Mouse (Mus musculus) CH12.LX (cell line): ENCODE measurements around the gene Rmdn2. TPM values are rescaled to one million over a fixed set of nuclear protein-coding genes. Genes with fewer than 3 reads are reported as not detected.

Source experiments
- DNase-seq: peaks from one replicate; pipeline ENCODE4 v3.0.0-alpha.2; 2013; ENCODE audit errors: extremely low read depth
- H3K27ac ChIP-seq: 2 replicates; pipeline ENCODE4 v1.5.1; 2012; ENCODE audit warnings: low read depth, mild to moderate bottlenecking, control low read depth, moderate library complexity; ENCODE audit not compliant: insufficient read depth
- H3K27me3 ChIP-seq: replicated peaks from 2 replicates; pipeline ENCODE3; 2012; ENCODE audit warnings: inconsistent platforms
- H3K36me3 ChIP-seq, 2 experiments: replicated peaks in 1 of 2; 2 replicates each; pipeline versions ENCODE3 to v1.6.1; 2012; ENCODE audit warnings: inconsistent platforms in 1 of 2, low read length in 1 of 2, mild to moderate bottlenecking in 1 of 2, mixed read lengths in 1 of 2, moderate library complexity in 1 of 2; ENCODE audit not compliant: control insufficient read depth in 1 of 2, insufficient read depth in 1 of 2
- H3K4me1 ChIP-seq, 2 experiments: 2 replicates each; pipeline ENCODE4 v1.6.1; 2012; ENCODE audit warnings: inconsistent platforms in 1 of 2, moderate library complexity in 1 of 2; ENCODE audit not compliant: insufficient read depth in 2 of 2, control insufficient read depth in 1 of 2
- H3K4me2 ChIP-seq: 2 replicates; pipeline ENCODE4 v1.6.1; 2012; ENCODE audit warnings: low read depth, mild to moderate bottlenecking, control low read depth; ENCODE audit not compliant: poor library complexity, insufficient read depth, severe bottlenecking
- H3K4me3 ChIP-seq, 3 experiments: fragments of 150-350 bp in 1 of 3; sonication (generic) in 1 of 3; replicated peaks in 1 of 3; 2 replicates each; pipeline versions ENCODE3 to v1.5.1; 2011 to 2012; ENCODE audit warnings: low read depth in 2 of 3, low read length in 2 of 3, mild to moderate bottlenecking in 2 of 3, moderate library complexity in 2 of 3, control low read depth in 1 of 3, improper control_type of control experiment in 1 of 3, inconsistent platforms in 1 of 3, mixed read lengths in 1 of 3; ENCODE audit not compliant: poor library complexity in 1 of 3
- H3K79me2 ChIP-seq: replicated peaks from 2 replicates; pipeline ENCODE4 v1.6.1; 2012; ENCODE audit warnings: mild to moderate bottlenecking, moderate library complexity; ENCODE audit not compliant: control insufficient read depth, poor library complexity, insufficient read depth, severe bottlenecking; ENCODE audit errors: extremely low read depth
- H3K9ac ChIP-seq: 2 replicates; pipeline ENCODE4 v1.6.1; 2012; ENCODE audit warnings: low read depth, mild to moderate bottlenecking, control low read depth, moderate library complexity; ENCODE audit not compliant: insufficient read depth
- H3K9me3 ChIP-seq: replicated peaks from 2 replicates; pipeline ENCODE3; 2012; ENCODE audit warnings: low read length, inconsistent platforms, mixed read lengths
- BHLHE40 ChIP-seq: IDR thresholded peaks from 2 replicates; pipeline ENCODE4 v1.6.1; 2011; ENCODE audit warnings: mild to moderate bottlenecking, low read depth, low read length, improper control_type of control experiment
- CHD1 ChIP-seq: IDR thresholded peaks from 2 replicates; pipeline ENCODE4 v1.6.1; 2012; ENCODE audit warnings: low read depth, low read length, improper control_type of control experiment, inconsistent platforms
- CHD2 ChIP-seq: IDR thresholded peaks from 2 replicates; pipeline ENCODE4 v1.6.1; 2011; ENCODE audit warnings: low read length, improper control_type of control experiment
- E2F4 ChIP-seq: IDR thresholded peaks from 2 replicates; pipeline ENCODE4 v1.6.1; 2011; ENCODE audit warnings: low read depth, low read length, improper control_type of control experiment; ENCODE audit not compliant: insufficient replicate concordance
- ELF1 ChIP-seq: IDR thresholded peaks from 2 replicates; pipeline ENCODE4 v1.6.1; 2014; ENCODE audit warnings: low read depth, mild to moderate bottlenecking, inconsistent platforms, low read length, improper control_type of control experiment
- GABPA ChIP-seq: IDR thresholded peaks from 2 replicates; pipeline ENCODE4 v1.6.1; 2012; ENCODE audit warnings: low read depth, low read length, improper control_type of control experiment, inconsistent platforms; ENCODE audit not compliant: insufficient replicate concordance
- IRF4 ChIP-seq: IDR thresholded peaks from 2 replicates; pipeline ENCODE4 v1.6.1; 2014; ENCODE audit warnings: low read depth, mild to moderate bottlenecking, inconsistent platforms, low read length, improper control_type of control experiment
- KAT2A ChIP-seq: IDR thresholded peaks from 2 replicates; pipeline ENCODE4 v1.6.1; 2012; ENCODE audit warnings: low read length, improper control_type of control experiment, inconsistent platforms; ENCODE audit not compliant: insufficient replicate concordance
- MAFK ChIP-seq: IDR thresholded peaks from 2 replicates; pipeline ENCODE4 v1.6.1; 2011; ENCODE audit warnings: low read length, improper control_type of control experiment; ENCODE audit not compliant: insufficient replicate concordance
- MAX ChIP-seq: IDR thresholded peaks from 2 replicates; pipeline ENCODE4 v1.6.1; 2011; ENCODE audit warnings: low read length, improper control_type of control experiment
- MAZ ChIP-seq: IDR thresholded peaks from 2 replicates; pipeline ENCODE4 v1.6.1; 2012; ENCODE audit warnings: low read depth, mild to moderate bottlenecking, inconsistent platforms, low read length, improper control_type of control experiment, moderate library complexity
- MEF2A ChIP-seq: IDR thresholded peaks from 2 replicates; pipeline ENCODE4 v1.6.1; 2014; ENCODE audit warnings: low read depth, mild to moderate bottlenecking, inconsistent platforms, low read length, improper control_type of control experiment, borderline replicate concordance
- MXI1 ChIP-seq: IDR thresholded peaks from 2 replicates; pipeline ENCODE4 v1.6.1; 2011; ENCODE audit warnings: mild to moderate bottlenecking, low read depth, low read length, improper control_type of control experiment
- NRF1 ChIP-seq: IDR thresholded peaks from 2 replicates; pipeline ENCODE4 v1.6.1; 2014; ENCODE audit warnings: low read depth, mild to moderate bottlenecking, inconsistent platforms, low read length, improper control_type of control experiment, moderate library complexity
- PAX5 ChIP-seq: IDR thresholded peaks from 2 replicates; pipeline ENCODE4 v1.6.1; 2012; ENCODE audit warnings: low read length, inconsistent platforms, mixed read lengths
- POLR2AphosphoS2 ChIP-seq: IDR thresholded peaks from 2 replicates; pipeline ENCODE4 v1.6.1; 2011; ENCODE audit warnings: low read depth, low read length, improper control_type of control experiment
- RAD21 ChIP-seq: IDR thresholded peaks from 2 replicates; pipeline ENCODE4 v1.6.1; 2011; ENCODE audit warnings: low read depth, mild to moderate bottlenecking, low read length, improper control_type of control experiment, moderate library complexity
- RCOR1 ChIP-seq: conservative IDR thresholded peaks from 2 replicates; pipeline ENCODE4 v1.6.1; 2012; ENCODE audit warnings: low read depth, mild to moderate bottlenecking, inconsistent platforms, low read length, improper control_type of control experiment
- SIN3A ChIP-seq: IDR thresholded peaks from 2 replicates; pipeline ENCODE4 v1.6.1; 2012; ENCODE audit warnings: low read length, improper control_type of control experiment, inconsistent platforms
- SMC3 ChIP-seq: IDR thresholded peaks from 2 replicates; pipeline ENCODE4 v1.6.1; 2011; ENCODE audit warnings: low read depth, low read length, improper control_type of control experiment
- TCF12 ChIP-seq: IDR thresholded peaks from 2 replicates; pipeline ENCODE4 v1.6.1; 2014; ENCODE audit warnings: low read depth, mild to moderate bottlenecking, inconsistent platforms, low read length, improper control_type of control experiment
- USF1 ChIP-seq: IDR thresholded peaks from 2 replicates; pipeline ENCODE4 v1.6.1; 2014; ENCODE audit warnings: low read depth, mild to moderate bottlenecking, inconsistent platforms, low read length, improper control_type of control experiment
- USF2 ChIP-seq: conservative IDR thresholded peaks from 2 replicates; pipeline ENCODE4 v1.6.1; 2011; ENCODE audit warnings: low read depth, low read length, improper control_type of control experiment
- ZC3H11A ChIP-seq: IDR thresholded peaks from 2 replicates; pipeline ENCODE4 v1.6.1; 2012; ENCODE audit warnings: low read depth, mild to moderate bottlenecking, inconsistent platforms, low read length, improper control_type of control experiment
- ZNF384 ChIP-seq: IDR thresholded peaks from 2 replicates; pipeline ENCODE4 v1.6.1; 2012; ENCODE audit warnings: low read depth, low read length, improper control_type of control experiment, inconsistent platforms
- dilution Hi-C: fragments of 300-500 bp; cut with MboI; formaldehyde crosslinking; loops from 2 replicates; pipeline ENCODE4 v1.14.3; 2020; ENCODE audit warnings: low sequenced_read_pairs; ENCODE audit not compliant: extremely low pct_unique_long_range_greater_than_20kb, extremely low pct_ligation_motif_present
- in situ Hi-C: fragments of 300-500 bp; cut with MboI; formaldehyde crosslinking; loops from 3 replicates; pipeline ENCODE4 v1.14.3; 2019; ENCODE audit warnings: low sequenced_read_pairs, low pct_ligation_motif_present, low pct_unique_long_range_greater_than_20kb, mixed read lengths
- polyA plus RNA-seq: library from polyadenylated mRNA; unstranded; fragments of >175 nt; gene quantifications from 2 replicates; pipeline ENCODE4 v1.2.1, GENCODE M21; 2012; ENCODE audit warnings: low read depth; ENCODE audit not compliant: insufficient read length
- total RNA-seq, 2 experiments: library from RNA; depleted of rRNA; stranded (reverse); fragments of 300-350 nt in 1 of 2; fragments of >200 nt in 1 of 2; gene quantifications; 2 replicates each; pipeline ENCODE4 v1.2.3; 2012 to 2014

Rmdn2 gene
- total and polyA plus RNA-seq, 3 experiments = 0.59 to 3.0 (median 2.2) TPM

DNA sequence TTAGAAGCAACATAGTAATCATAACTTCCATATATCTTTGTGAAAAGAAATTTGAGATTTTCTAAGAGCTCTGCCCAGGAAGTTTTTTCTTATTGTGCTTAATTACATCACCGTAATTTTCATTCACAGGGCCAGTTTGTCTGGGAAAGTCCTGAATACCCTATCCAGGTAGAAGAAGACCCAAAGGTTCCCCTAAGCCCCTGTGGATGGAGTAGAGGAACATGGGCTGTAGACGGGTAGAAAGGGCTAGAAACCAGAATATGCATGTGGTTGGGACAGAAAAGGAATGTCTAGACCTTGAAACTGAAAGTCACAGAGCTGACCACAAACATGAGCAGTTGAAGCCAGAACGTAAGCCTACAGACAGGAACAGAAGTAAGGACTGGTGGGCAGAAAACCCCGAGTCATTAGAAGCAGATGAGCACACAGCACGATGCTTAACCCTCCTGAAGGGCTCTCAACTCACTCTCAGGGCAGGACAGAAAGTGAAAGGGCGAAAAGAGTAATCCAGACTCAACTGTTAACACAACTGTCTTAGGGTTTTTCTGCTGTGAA, 27.3 kb upstream of the Rmdn2 start (continued):
- peak; percentile 80 for TF ChIP-seq MAFK
- TF ChIP-seq BHLHE40 = peak; percentile 77
- no peak for TF ChIP-seq PAX5
- TF ChIP-seq KAT2A = no peak
- no peak for TF ChIP-seq CHD2
- no peak for TF ChIP-seq USF2
- TF ChIP-seq GABPA = no peak
- TF ChIP-seq MAX = no peak
- no peak for TF ChIP-seq RAD21
- TF ChIP-seq USF1 = no peak
- peak; percentile 64; the same call in 1 of the 2 replicates for TF ChIP-seq MEF2A
- TF ChIP-seq IRF4 = peak; percentile 83
- no peak; the same call in 1 of the 2 replicates for TF ChIP-seq MAZ

DNA sequence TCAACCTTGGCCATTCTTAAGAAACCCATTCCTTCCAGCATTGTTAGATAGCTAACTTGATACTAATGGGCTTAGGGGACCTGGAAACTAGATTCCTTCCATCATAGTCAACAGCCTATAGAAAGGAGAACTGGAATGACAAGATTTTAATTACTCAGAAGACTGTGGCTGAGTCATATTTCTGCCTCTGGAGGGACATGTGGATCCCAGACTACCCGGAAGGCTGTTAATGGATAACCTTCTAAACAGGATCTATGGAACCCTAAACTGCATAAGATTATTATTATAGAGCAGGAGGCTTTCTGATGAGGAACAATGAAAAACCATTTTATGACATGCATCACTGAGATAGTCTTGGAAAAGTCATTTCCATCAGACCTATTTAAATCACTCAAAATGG, 21.8 kb upstream of the Rmdn2 start:
- Histone ChIP-seq H3K27me3 (no peaks in the 10 kb centered on the region), H3K79me2 (no peaks in the 10 kb centered on the region), H3K9me3 (no peaks in the 10 kb centered on the region), H3K4me1 (peaks cover 3 to 6% of the 10 kb centered on the region in 2 experiments; a peak in 3 of 4 replicates), H3K4me2 (no peak overlapping the region), H3K4me3 (no peak overlapping the region), H3K27ac (no peak overlapping the region), H3K36me3 (no peaks in the 10 kb centered on the region), H3K9ac (no peak overlapping the region)
- dilution Hi-C loops = no loop called here
- TF ChIP-seq SMC3 = no peak
- no peak for TF ChIP-seq CHD1
- no peak for TF ChIP-seq GABPA
- TF ChIP-seq NRF1 = no peak
- no peak for TF ChIP-seq SIN3A
- no peak for TF ChIP-seq TCF12
- TF ChIP-seq ELF1 = no peak
- TF ChIP-seq MAZ = no peak
- TF ChIP-seq USF2 = no peak
- no peak for TF ChIP-seq RAD21
- no peak for TF ChIP-seq MAFK
- no peak for TF ChIP-seq E2F4
- no peak for TF ChIP-seq MXI1
- TF ChIP-seq ZNF384 = no peak
- TF ChIP-seq POLR2AphosphoS2 = no peak
- TF ChIP-seq RCOR1 = no peak
- no peak for TF ChIP-seq ZC3H11A
- TF ChIP-seq CHD2 = no peak
- TF ChIP-seq USF1 = no peak
- in situ Hi-C loops = no loop called here
- DNase-seq = no peak
